Mouse (Mus musculus) liver, embryonic 14.5 days (tissue): ENCODE measurements around the gene Gprc5a.

Experiments used
- CTCF ChIP-seq: IDR thresholded peaks from 2 replicates; pipeline ENCODE4 v1.5.1; 2016; ENCODE audit warnings: antibody characterized with exemption, low read depth, control low read depth
- EP300 ChIP-seq: IDR thresholded peaks from 2 replicates; pipeline ENCODE4 v1.6.1; 2016; ENCODE audit warnings: antibody characterized with exemption, low read depth

- TF ChIP-seq CTCF, result no peak
- no peak for TF ChIP-seq EP300
Observed at GRCm38 (mm10) chr6:135021633-135022032, 43.8 kb upstream of the Gprc5a start.
